Mouse (Mus musculus) olfactory bulb, adult 2 months (tissue): ENCODE data around the gene Sult2b1.

Experiments
- CTCF ChIP-seq: fragments of 200-500 bp; IDR thresholded peaks from 2 replicates; pipeline ENCODE4 v1.5.1; 2012; ENCODE audit warnings: low read depth, mild to moderate bottlenecking, low read length, moderate library complexity; ENCODE audit not compliant: insufficient read depth
- POLR2A ChIP-seq: fragments of 200-500 bp; IDR thresholded peaks from 2 replicates; pipeline ENCODE4 v1.6.1; 2012; ENCODE audit warnings: mild to moderate bottlenecking, low read depth, low read length, moderate library complexity; ENCODE audit not compliant: insufficient read depth

DNA sequence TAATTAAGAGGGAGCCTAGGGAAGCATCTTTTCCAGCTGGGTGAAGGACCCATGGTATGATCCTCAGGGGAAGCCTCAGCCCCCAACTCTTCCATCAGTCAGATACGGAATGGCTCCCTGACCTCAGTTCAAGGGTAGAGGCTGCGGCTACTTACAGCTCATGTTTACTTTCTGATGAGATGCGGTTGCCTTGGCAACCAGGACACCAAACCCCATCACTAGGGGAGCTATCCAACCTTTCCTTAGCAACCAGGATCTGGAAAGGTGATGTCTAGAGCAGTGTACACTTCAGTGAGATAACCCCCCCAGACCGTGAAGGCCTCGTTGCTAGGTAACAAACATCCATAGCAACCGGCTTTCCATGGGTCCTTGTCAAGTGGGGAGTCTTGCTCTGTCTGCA is 75.4 kb downstream of the Sult2b1 start:
- no peak for TF ChIP-seq POLR2A
- no peak for TF ChIP-seq CTCF
